Mouse (Mus musculus) forebrain, embryonic 10.5 days (tissue): ENCODE results near the gene Usp25. TPM values are rescaled to one million over a fixed set of nuclear protein-coding genes. Genes with fewer than 3 reads are reported as not detected.

ENCODE experiments used
- DNase-seq: peaks from one replicate; pipeline ENCODE4 v3.0.0-alpha.2; 2017; ENCODE audit warnings: low spot score; ENCODE audit errors: extremely low spot score
- H3K27ac ChIP-seq: fragments of 300-500 bp; sonication (generic); 2 replicates; pipeline ENCODE4 v1.5.1; 2016; ENCODE audit warnings: mild to moderate bottlenecking
- H3K27me3 ChIP-seq: fragments of 300-500 bp; sonication (generic); 2 replicates; pipeline ENCODE4 v1.6.1; 2016; ENCODE audit warnings: mild to moderate bottlenecking; ENCODE audit not compliant: poor library complexity, severe bottlenecking
- H3K36me3 ChIP-seq: fragments of 300-500 bp; sonication (generic); replicated peaks from 2 replicates; pipeline ENCODE4 v1.6.1; 2016; ENCODE audit warnings: mild to moderate bottlenecking, moderate library complexity
- H3K4me1 ChIP-seq: fragments of 300-500 bp; sonication (generic); 2 replicates; pipeline ENCODE4 v1.6.1; 2016
- H3K4me3 ChIP-seq: fragments of 300-500 bp; sonication (generic); 2 replicates; pipeline ENCODE4 v1.5.1; 2016; ENCODE audit warnings: mild to moderate bottlenecking, moderate library complexity
- H3K9me3 ChIP-seq: fragments of 300-500 bp; sonication (generic); 2 replicates; pipeline ENCODE4 v1.6.1; 2016; ENCODE audit warnings: mild to moderate bottlenecking, moderate library complexity
- WGBS: fragments of 180-500 bp; shearing (Covaris S2); methylation state at CpG from one replicate; pipeline ENCODE4 v1.1.7; 2016; 5-methylcytosine and 5-hydroxymethylcytosine counted together
- polyA plus RNA-seq: library from polyadenylated mRNA; unstranded; fragments of >200 nt; fragmentation: Nextera tagmentation; extraction: Ambion mirVana; gene quantifications from 2 replicates; pipeline ENCODE4 v1.2.1, GENCODE M21; 2016

The Usp25 gene
- polyA plus RNA-seq, 1 experiment from 2014 or later, result 19.1 TPM

DNA sequence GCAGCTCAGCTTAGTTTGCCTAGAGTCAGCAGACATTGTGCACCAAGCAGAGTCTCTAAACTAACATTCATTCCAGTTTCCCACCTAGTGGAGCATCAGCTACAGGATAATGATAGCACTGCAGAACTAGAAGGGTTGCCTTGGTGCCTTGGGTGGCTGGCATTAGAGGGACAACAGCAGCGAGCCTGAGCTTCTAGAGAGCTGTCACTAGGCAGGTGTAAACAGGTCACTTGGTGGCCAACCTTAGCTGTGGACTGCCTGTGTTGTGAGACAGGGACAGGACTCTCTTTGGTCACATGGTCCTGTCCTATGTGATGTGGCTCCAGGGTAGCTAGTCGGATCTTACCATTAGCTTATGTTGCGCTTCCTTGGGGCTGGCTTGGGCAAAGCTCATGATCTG, 6.7 kb downstream of the Usp25 start:
- no peaks in the 10 kb centered on the region for H3K27me3 ChIP-seq
- DNase-seq, result no peak
- H3K4me3 ChIP-seq, result no peak overlapping the region
- no peak overlapping the region for H3K27ac ChIP-seq
- peaks cover 40% of the 10 kb centered on the region for H3K4me1 ChIP-seq
- peaks cover 18% of the 10 kb centered on the region for H3K36me3 ChIP-seq
- 60% methylated on average over 3 of the region's 3 CpGs for WGBS
- H3K9me3 ChIP-seq, result peaks cover 13% of the 10 kb centered on the region; the same call in 1 of the 2 replicates

DNA sequence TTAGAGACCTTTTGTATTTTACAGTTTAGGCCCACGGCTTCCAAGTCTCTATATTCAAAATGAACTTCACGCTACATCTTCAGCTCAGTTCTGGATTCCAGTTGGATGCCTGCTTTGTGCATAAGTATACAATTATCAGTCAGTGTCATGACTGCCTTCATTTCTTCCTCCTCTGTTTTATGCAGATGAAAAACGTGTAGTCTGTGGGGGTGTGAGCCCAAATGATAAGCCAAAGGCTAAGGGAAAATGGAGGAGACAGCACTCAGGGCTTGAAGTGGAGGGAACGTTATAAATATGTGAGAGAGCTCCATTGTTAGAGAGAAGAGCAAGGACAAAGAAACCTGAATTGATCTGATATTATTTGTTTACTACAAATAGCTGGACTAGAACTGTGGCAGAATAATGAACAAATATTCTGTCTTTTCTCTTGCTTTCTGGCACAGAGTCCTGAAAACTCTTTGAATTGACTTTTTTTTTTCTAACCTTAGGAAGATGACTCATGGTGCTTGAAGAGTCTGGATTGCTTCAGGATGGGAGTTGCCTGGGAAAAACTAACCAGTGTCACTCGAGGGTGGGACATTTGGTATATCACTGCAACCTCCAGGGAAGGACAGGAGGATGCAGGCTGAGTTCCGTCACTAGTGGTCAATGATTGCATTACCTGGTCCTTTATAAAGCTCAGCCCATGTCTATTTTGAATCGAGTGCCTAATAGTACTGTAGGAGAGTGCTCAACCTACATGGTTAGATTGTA, 10.3 kb downstream of the Usp25 start:
- 91% methylated on average over 7 of the region's 7 CpGs for WGBS
- Histone ChIP-seq H3K4me1 (peaks cover 24% of the 10 kb centered on the region), H3K36me3 (peaks cover 36% of the 10 kb centered on the region), H3K4me3 (no peak overlapping the region), H3K9me3 (peaks cover 22% of the 10 kb centered on the region; the same call in 1 of the 2 replicates), H3K27ac (no peak overlapping the region), H3K27me3 (no peaks in the 10 kb centered on the region)
- DNase-seq, result no peak

DNA sequence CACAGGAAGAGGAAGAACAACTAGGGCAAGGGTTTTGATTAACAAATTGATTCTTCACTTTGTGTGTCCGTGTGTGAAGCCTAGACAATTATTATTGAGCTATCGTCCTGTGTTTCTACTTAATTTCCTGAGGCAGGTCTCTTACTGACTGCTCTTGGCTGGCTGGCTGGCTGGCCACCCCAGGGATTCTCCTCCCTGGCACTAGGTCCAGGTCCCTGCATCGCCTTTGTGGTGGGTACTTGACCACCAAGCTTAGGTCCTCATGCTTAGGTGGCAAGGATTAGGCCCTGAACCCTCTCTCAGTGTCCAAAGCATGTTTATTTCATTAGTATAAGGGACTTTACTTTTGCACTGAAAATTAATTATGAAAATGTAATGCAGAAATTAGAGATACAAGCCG, 12.6 kb downstream of the Usp25 start:
- H3K4me3 ChIP-seq, result no peak overlapping the region
- no peak for DNase-seq
- H3K27ac ChIP-seq, result no peak overlapping the region
- H3K36me3 ChIP-seq, result peaks cover 36% of the 10 kb centered on the region
- H3K4me1 ChIP-seq, result peaks cover 19% of the 10 kb centered on the region
- H3K27me3 ChIP-seq, result no peaks in the 10 kb centered on the region
- WGBS, result 89% methylated on average over 4 of the region's 4 CpGs
- peaks cover 22% of the 10 kb centered on the region; the same call in 1 of the 2 replicates for H3K9me3 ChIP-seq

DNA sequence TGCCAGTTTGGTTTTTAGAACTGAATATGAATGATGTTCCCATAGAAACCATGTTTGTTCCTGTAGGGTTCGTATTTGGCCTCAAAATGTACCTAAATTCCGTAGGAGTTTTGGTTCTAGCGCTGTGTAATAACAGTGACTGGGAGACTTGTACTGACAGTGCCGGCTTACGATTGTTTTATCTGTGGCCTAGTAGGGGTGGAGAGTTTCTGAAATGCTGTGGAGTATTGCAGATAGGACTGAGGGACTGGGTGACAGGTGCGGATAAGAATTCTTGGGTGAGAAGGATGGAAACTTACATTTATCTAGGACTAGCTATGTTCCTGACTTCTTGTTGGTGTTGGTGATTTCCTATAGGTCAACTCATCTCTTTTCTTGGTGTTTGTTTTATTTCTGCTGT, 13.4 kb downstream of the Usp25 start:
- Histone ChIP-seq H3K36me3 (peaks cover 36% of the 10 kb centered on the region), H3K27me3 (no peaks in the 10 kb centered on the region), H3K9me3 (peaks cover 22% of the 10 kb centered on the region; the same call in 1 of the 2 replicates), H3K27ac (0 out of 2 replicates have a peak overlapping the region, but pooled peaks have one; percentile 20), H3K4me3 (no peak overlapping the region), H3K4me1 (peaks cover 19% of the 10 kb centered on the region)
- WGBS, result 95% methylated on average over 6 of the region's 6 CpGs
- DNase-seq, result no peak

DNA sequence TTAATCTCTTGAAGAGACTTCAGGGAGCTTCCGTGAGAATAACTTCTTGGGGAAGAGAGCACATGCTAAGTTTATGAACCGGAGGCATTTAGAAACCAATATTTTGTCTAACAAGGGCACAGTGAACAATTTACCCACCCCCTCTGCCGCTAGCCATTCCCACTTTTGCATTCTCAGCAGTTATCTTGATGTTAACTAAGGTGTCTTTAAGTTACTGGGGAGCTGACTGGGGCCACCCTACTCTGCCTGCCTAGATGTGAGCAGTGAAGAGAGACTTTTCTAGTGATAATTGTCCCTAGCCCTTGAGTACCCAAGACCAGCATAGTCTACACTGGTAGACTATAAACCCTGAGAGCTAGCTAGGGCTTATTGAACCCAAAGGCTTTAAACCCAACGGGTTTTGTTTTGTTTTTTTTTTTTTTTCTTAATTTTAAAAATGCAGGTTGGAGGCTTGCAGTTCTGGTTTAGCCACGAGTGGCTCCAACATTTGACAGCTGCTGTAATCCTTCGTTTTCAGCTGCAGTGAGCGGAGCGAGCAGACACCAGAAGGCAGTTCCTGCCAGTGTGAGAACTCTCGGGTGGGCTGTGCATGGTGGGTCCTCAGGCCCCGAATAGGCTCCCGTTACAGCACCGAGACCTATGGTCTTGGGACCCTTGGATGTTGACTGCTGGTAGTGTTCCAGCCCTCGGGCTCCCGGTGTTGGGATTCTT, 14.6 kb downstream of the Usp25 start:
- no peak overlapping the region for H3K27ac ChIP-seq
- 87% methylated on average over 14 of the region's 14 CpGs for WGBS
- H3K9me3 ChIP-seq, result peaks cover 22% of the 10 kb centered on the region; the same call in 1 of the 2 replicates
- DNase-seq, result no peak
- H3K4me3 ChIP-seq, result no peak overlapping the region
- peaks cover 19% of the 10 kb centered on the region for H3K4me1 ChIP-seq
- H3K27me3 ChIP-seq, result no peaks in the 10 kb centered on the region
- peaks cover 36% of the 10 kb centered on the region for H3K36me3 ChIP-seq

DNA sequence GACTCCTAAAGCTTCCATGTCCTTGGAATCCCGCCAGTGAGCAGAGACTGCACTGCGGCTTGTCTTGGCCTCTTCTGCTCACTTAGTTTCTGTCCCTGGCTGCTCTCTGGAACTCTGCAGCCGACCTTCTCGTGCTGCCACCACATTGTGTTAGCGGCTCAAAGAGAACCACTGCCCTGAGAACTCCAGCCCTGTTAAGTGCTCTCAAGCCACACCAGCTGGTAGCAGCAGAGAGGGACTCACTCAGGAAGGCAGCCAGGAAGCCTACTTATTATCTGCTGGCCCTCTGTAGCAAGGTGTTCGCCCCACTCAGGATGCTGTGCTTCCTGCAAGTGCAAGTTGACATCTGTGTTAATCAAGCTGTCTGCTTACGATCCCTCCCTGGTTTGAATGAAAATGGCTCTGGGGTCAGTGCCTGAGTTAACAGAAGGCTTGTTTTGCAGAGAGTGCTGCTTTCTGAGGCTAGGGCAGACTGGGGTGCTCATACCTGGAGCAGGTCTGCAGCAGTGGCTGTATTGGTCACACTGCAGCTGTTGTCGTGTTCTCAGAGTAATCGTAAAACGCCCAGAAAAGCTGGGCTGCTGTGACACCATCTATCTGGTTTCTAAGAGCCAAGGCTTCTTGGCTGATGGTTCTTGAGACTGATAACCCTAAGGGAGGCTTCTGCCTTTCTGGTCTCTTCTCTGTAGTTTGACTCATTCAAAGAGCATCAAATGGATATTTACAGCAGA, 15.3 kb downstream of the Usp25 start:
- Histone ChIP-seq H3K36me3 (peaks cover 31% of the 10 kb centered on the region), H3K27ac (no peak overlapping the region), H3K4me1 (peaks cover 19% of the 10 kb centered on the region), H3K4me3 (no peak overlapping the region), H3K27me3 (no peaks in the 10 kb centered on the region), H3K9me3 (peaks cover 22% of the 10 kb centered on the region; the same call in 1 of the 2 replicates)
- DNase-seq, result no peak
- WGBS, result 79% methylated on average over 10 of the region's 10 CpGs

DNA sequence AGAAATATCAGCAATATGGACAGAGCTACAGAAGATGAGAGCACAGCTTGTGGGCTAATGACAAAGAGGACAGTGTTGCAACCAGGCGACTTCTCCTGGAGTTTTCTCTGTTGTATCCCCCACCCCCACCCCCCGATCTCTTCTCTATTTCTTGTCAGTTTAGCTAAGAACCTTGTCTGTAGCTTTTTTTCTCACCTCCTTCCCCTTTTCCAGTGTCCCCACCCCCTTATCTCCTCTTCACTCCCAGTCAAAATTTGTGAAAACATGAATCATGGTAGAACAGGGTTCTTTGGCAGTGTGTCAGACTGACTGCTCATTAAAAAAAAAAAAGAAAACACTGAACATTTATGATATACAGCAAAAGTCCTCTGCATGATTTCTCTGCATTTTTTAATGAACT, 16.9 kb downstream of the Usp25 start:
- DNase-seq, result no peak
- H3K9me3 ChIP-seq, result peaks cover 6% of the 10 kb centered on the region; the same call in 1 of the 2 replicates
- H3K27me3 ChIP-seq, result no peaks in the 10 kb centered on the region
- H3K4me3 ChIP-seq, result no peak overlapping the region
- H3K4me1 ChIP-seq, result peaks cover 19% of the 10 kb centered on the region
- peaks cover 22% of the 10 kb centered on the region for H3K36me3 ChIP-seq
- no peak overlapping the region for H3K27ac ChIP-seq
- WGBS, result 80% methylated on average over 2 of the region's 2 CpGs

DNA sequence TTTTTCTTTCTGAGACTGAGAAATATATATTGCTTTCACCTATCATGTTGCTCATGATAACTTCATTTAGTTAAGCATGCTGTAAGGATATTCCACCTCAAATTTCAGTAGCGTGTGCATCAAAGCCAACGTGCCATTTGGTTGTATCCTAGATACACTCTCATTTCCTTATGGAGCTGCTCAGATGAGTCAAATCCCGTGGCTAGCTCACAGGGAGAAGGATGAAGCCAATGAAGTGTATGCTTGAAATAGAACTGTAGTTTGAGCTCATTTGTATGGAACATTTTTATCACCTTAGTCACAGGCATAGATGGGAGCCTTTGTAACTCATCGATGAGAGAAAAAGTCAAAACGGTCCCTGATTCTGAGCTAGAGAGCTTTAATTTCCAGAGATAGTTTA, 20.8 kb downstream of the Usp25 start:
- H3K9me3 ChIP-seq, result no peaks in the 10 kb centered on the region
- H3K4me3 ChIP-seq, result no peak overlapping the region
- peaks cover 33% of the 10 kb centered on the region for H3K36me3 ChIP-seq
- H3K4me1 ChIP-seq, result peaks cover 10% of the 10 kb centered on the region
- 90% methylated on average over 5 of the region's 5 CpGs for WGBS
- no peak overlapping the region for H3K27ac ChIP-seq
- H3K27me3 ChIP-seq, result no peaks in the 10 kb centered on the region
- no peak for DNase-seq

DNA sequence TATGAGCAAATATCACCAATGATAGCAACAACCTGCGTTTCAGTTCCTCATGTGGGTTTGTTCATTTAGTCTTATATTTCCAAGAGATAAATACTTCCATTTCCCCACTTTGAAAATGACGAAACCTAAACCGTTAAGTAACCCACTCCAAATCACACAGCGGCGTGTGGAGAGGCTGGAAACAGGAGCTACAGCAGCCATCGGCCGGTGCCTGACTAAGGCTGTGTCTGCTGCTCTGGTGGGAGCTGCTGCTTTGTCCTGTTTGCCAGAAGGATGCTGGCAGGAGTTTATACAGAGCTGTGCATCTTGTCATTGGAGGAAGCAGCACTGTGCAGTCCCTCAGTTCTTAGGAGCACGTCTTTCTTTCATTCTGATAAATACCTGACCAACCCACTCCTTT, 21.2 kb downstream of the Usp25 start:
- 96% methylated on average over 8 of the region's 8 CpGs for WGBS
- no peak overlapping the region for H3K27ac ChIP-seq
- peaks cover 34% of the 10 kb centered on the region for H3K36me3 ChIP-seq
- H3K4me3 ChIP-seq, result no peak overlapping the region
- no peaks in the 10 kb centered on the region for H3K27me3 ChIP-seq
- peaks cover 7% of the 10 kb centered on the region for H3K4me1 ChIP-seq
- no peak for DNase-seq
- no peaks in the 10 kb centered on the region for H3K9me3 ChIP-seq

DNA sequence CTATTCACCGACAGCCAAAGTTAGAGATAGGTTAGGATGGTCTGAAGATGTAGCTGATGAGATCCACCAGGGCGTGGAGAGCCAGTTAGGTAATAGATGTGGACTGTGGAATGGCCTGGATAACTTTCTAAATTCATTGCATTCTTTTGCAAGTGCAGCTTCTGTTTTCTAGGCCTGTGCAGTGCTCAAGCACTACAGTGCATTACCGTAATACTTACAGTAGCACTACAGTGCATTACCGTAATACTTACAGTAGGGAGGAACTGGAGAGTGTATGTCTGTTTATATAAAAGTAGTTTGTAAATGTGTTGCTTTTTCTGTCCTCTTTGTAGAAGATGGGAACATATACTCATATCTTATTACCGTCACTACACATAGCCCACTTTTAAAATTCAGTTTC, 28.1 kb downstream of the Usp25 start:
- 92% methylated on average over 5 of the region's 5 CpGs for WGBS
- peaks cover 24% of the 10 kb centered on the region for H3K36me3 ChIP-seq
- H3K9me3 ChIP-seq, result no peaks in the 10 kb centered on the region
- no peak overlapping the region for H3K4me3 ChIP-seq
- H3K27me3 ChIP-seq, result no peaks in the 10 kb centered on the region
- H3K4me1 ChIP-seq, result no peaks in the 10 kb centered on the region
- no peak for DNase-seq
- no peak overlapping the region for H3K27ac ChIP-seq

DNA sequence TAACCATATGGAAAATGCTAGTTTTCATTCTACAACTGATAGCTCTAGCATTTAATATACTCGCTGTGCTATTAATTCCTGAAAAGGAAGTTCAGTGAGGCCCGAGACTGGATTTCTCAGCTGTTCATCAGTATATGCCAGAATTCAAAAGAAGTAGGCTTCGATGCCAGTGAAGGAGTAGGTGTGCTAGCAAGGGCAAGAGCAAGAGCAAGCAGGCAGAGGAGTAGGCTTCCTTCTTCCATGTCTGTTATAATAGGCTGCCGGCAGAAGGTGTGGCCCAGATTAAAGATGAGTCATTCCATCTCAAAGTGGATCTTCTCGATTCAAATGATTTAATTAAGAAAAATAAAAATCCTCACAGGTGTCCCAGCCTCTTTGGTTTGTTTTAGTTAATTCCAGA, 30.0 kb downstream of the Usp25 start:
- peaks cover 12% of the 10 kb centered on the region for H3K36me3 ChIP-seq
- no peak overlapping the region for H3K4me3 ChIP-seq
- DNase-seq, result no peak
- no peak overlapping the region for H3K27ac ChIP-seq
- 95% methylated on average over 5 of the region's 5 CpGs for WGBS
- no peaks in the 10 kb centered on the region for H3K9me3 ChIP-seq
- no peaks in the 10 kb centered on the region for H3K4me1 ChIP-seq
- no peaks in the 10 kb centered on the region for H3K27me3 ChIP-seq

DNA sequence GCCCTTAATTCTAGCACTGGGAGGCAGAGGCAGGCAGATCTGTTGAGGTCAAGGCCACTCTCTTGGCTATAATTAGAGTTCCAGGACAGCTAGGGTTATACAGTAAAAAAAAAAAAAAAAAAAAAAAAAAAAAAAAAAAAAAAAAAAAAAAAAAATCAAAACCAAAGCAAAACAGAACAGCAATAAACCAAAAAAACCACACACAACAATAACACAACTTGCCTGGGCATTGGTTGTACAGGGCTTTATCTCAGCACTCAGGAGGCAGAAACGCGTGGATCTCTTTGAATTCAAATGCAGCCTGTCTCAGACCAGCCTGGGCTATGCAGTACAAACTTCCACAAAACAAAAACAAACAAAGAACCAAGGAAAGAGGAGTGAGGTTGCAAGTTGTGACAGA, 40.7 kb downstream of the Usp25 start:
- Histone ChIP-seq H3K9me3 (no peaks in the 10 kb centered on the region), H3K4me3 (no peak overlapping the region), H3K4me1 (no peaks in the 10 kb centered on the region), H3K27me3 (no peaks in the 10 kb centered on the region), H3K27ac (no peak overlapping the region), H3K36me3 (peaks cover 32% of the 10 kb centered on the region)
- WGBS, result 93% methylated on average over 2 of the region's 2 CpGs
- DNase-seq, result no peak
